Mouse (Mus musculus): ENCODE data around the gene Cacna1a. TPM values are rescaled to one million over a fixed set of nuclear protein-coding genes. Genes with fewer than 3 reads are reported as not detected.

Cacna1a gene
- total RNA-seq, 4 experiments from 2014 or later: 6.3 to 18.1 (median 11.8) TPM

Other genes with a start within 250 kb of the Cacna1a start
- gene Cc2d1a, start 240.5 kb upstream of the Cacna1a start, total RNA-seq (2022): 10 to 100 TPM; 33.9 to 51.2 (median 40.3) TPM
- under 1 TPM; 0.38 to 0.81 (median 0.40) TPM for gene 4930432K21Rik, start 240.4 kb upstream of the Cacna1a start, total RNA-seq (2022)
- 1 to 10 TPM in 2 of 4 experiments, under 1 TPM in 2; 0.75 to 2.9 (median 1.2) TPM for gene Nanos3, start 203.2 kb upstream of the Cacna1a start, total RNA-seq (2022)
- 10 to 100 TPM; 36.2 to 53.9 (median 48.0) TPM for gene Zswim4, start 151.4 kb upstream of the Cacna1a start, total RNA-seq (2022)
- gene D8Ertd738e, start 138.7 kb upstream of the Cacna1a start, total RNA-seq (2022): 100 to 1,000 TPM; 171 to 296 (median 225) TPM
- gene Mri1, start 131.1 kb upstream of the Cacna1a start, total RNA-seq (2022): 10 to 100 TPM; 26.9 to 52.8 (median 51.6) TPM
- gene Ccdc130, start 118.1 kb upstream of the Cacna1a start, total RNA-seq (2022): 10 to 100 TPM; 21.5 to 27.7 (median 24.6) TPM